Mouse (Mus musculus): ENCODE results near the gene Cdk9. TPM values are rescaled to one million over a fixed set of nuclear protein-coding genes. Genes with fewer than 3 reads are reported as not detected.
A peak's percentile ranks its signal among the peaks of the same experiment; 100 is the strongest.

Cdk9 gene
- polyA plus RNA-seq, 1 experiment from 2014 or later = 98.3 TPM

GRCm38 (mm10) chr2:32709521-32710137 is 3.2 kb downstream of the Cdk9 start:
- WGBS = 93% methylated on average over 20 of the region's 20 CpGs
- ATAC-seq (ENCODE audit: insufficient number of reproducible peaks, low FRiP score, low TSS enrichment, low read depth) = no peak
- H3K9ac ChIP-seq (ENCODE audit: low read length) = no peak overlapping the region
- H3K4me1 ChIP-seq (ENCODE audit: control insufficient read depth, insufficient read depth, low read length) = peaks cover 13% of the 10 kb centered on the region; the same call in 1 of the 2 replicates
- H3K36me3 ChIP-seq (ENCODE audit: control insufficient read depth, insufficient read depth, low read length) = peaks cover 34% of the 10 kb centered on the region
- no peak overlapping the region for H3K4me2 ChIP-seq (ENCODE audit: low read depth, severe bottlenecking)
- no peaks in the 10 kb centered on the region for H3K27me3 ChIP-seq (ENCODE audit: control insufficient read depth, insufficient read depth, low read length)
- no peak for DNase-seq (ENCODE audit: low spot score)
- no peaks in the 10 kb centered on the region for H3K9me3 ChIP-seq (ENCODE audit: control insufficient read depth, low read length)
- no peak overlapping the region for H3K4me3 ChIP-seq (ENCODE audit: low read depth, low read length)
- no peak overlapping the region for H3K27ac ChIP-seq (replicated peaks; ENCODE audit: low read depth, low read length)

DNA sequence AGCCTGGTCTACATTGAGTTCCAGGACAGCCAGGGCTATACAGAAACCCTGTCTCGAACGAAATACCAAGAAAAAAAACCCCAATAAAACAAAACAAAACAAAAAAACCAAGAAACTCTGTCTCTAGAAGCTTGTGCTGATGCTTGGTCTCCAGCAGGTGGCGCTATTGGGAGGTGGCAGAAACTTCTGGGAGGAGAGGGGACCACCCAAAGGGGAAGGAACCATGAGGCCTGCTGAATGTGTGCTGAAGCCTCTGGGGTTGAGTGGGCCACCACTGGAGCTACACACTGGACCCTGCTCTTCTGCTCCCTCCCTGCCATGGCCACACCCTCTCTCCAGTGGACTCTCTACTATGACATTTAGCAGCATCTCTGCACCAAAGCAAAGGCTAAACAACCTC is 4.2 kb downstream of the Cdk9 start:
- Histone ChIP-seq H3K9me3 (ENCODE audit: control insufficient read depth, low read length) (no peaks in the 10 kb centered on the region), H3K4me2 (ENCODE audit: low read depth, severe bottlenecking) (no peak overlapping the region), H3K27me3 (ENCODE audit: control insufficient read depth, insufficient read depth, low read length) (no peaks in the 10 kb centered on the region), H3K36me3 (ENCODE audit: control insufficient read depth, insufficient read depth, low read length) (peaks cover 37% of the 10 kb centered on the region), H3K27ac (replicated peaks; ENCODE audit: low read depth, low read length) (no peak overlapping the region), H3K4me1 (ENCODE audit: control insufficient read depth, insufficient read depth, low read length) (peaks cover 7% of the 10 kb centered on the region; the same call in 1 of the 2 replicates), H3K9ac (ENCODE audit: low read length) (no peak overlapping the region; the same call in 1 of the 2 replicates), H3K4me3 (ENCODE audit: low read depth, low read length) (no peak overlapping the region)
- 48% methylated on average over 3 of the region's 3 CpGs for WGBS
- ATAC-seq (ENCODE audit: insufficient number of reproducible peaks, low FRiP score, low TSS enrichment, low read depth) = no peak
- peak; percentile 85 for DNase-seq (ENCODE audit: low spot score)

DNA sequence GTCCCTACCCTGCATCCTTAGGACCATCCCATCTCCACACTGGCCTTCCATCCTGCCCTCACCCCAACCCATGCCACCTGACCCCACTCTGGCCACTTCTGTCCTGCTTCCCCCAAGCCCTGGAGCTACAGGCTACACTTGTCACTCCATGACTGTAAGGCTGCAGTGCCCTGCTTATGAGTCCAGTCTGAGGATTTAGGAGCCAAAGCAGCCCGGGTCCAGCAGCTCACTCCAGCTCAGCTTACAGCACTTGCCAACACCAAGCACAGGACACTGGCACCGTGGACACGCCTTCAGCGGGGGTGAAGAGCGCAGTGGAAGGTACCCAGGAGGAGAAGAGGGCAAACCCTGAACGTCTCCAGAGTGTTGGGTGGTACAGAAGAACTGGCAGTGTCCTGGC is 5.9 kb downstream of the Cdk9 start:
- no peak overlapping the region for H3K27ac ChIP-seq (replicated peaks; ENCODE audit: low read depth, low read length)
- WGBS = 93% methylated on average over 6 of the region's 6 CpGs
- H3K4me1 ChIP-seq (ENCODE audit: control insufficient read depth, insufficient read depth, low read length) = peaks cover 7% of the 10 kb centered on the region; the same call in 1 of the 2 replicates

DNA sequence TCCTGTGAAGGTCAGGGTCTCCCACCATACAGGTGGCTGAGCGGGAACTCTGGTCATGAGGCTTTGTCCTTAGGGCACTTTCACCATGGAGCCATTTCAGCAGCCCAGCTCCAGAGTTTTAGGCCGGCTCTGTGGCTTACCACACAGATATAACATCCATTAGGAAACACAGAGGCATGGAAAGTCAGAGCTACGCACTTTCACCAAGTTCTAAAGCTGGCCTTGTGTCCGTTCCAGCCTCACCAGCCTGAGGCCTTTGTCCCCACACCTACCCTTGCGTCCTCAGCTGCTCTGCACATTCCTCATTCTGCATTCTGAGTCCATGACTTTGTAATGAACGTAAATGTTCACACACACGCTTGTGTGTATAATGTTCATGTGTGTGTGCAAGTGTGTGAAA is 7.9 kb downstream of the Cdk9 start:
- DNase-seq (ENCODE audit: low spot score) = no peak
- Histone ChIP-seq H3K4me2 (ENCODE audit: low read depth, severe bottlenecking) (no peak overlapping the region), H3K4me3 (ENCODE audit: low read depth, low read length) (no peak overlapping the region), H3K27me3 (ENCODE audit: control insufficient read depth, insufficient read depth, low read length) (no peaks in the 10 kb centered on the region), H3K36me3 (ENCODE audit: control insufficient read depth, insufficient read depth, low read length) (peaks cover 39% of the 10 kb centered on the region), H3K9me3 (ENCODE audit: control insufficient read depth, low read length) (no peaks in the 10 kb centered on the region), H3K27ac (replicated peaks; ENCODE audit: low read depth, low read length) (no peak overlapping the region), H3K4me1 (ENCODE audit: control insufficient read depth, insufficient read depth, low read length) (no peaks in the 10 kb centered on the region), H3K9ac (ENCODE audit: low read length) (no peak overlapping the region)
- 91% methylated on average over 7 of the region's 7 CpGs for WGBS
- ATAC-seq (ENCODE audit: insufficient number of reproducible peaks, low FRiP score, low TSS enrichment, low read depth) = no peak

More for the DNA sequence above, 5.9 kb downstream of the Cdk9 start:
- DNase-seq (ENCODE audit: low spot score) (no peak), ATAC-seq (ENCODE audit: insufficient number of reproducible peaks, low FRiP score, low TSS enrichment, low read depth) (no peak)
- no peak overlapping the region for H3K9ac ChIP-seq (ENCODE audit: low read length)
- H3K9me3 ChIP-seq (ENCODE audit: control insufficient read depth, low read length) = no peaks in the 10 kb centered on the region
- peaks cover 41% of the 10 kb centered on the region for H3K36me3 ChIP-seq (ENCODE audit: control insufficient read depth, insufficient read depth, low read length)
- no peak overlapping the region for H3K4me2 ChIP-seq (ENCODE audit: low read depth, severe bottlenecking)
- no peaks in the 10 kb centered on the region for H3K27me3 ChIP-seq (ENCODE audit: control insufficient read depth, insufficient read depth, low read length)
- no peak overlapping the region for H3K4me3 ChIP-seq (ENCODE audit: low read depth, low read length)

GRCm38 (mm10) chr2:32704021-32704421 is 8.9 kb downstream of the Cdk9 start, which contains the start of gene Fpgs:
Fpgs (minus strand) TSS chr2:32704145.
- H3K4me2 ChIP-seq (ENCODE audit: low read depth, severe bottlenecking) = no peak within 1 kb of the TSS
- no peaks in the 10 kb centered on the region for H3K9me3 ChIP-seq (ENCODE audit: control insufficient read depth, low read length)
- H3K9ac ChIP-seq (ENCODE audit: low read length) = no peak within 1 kb of the TSS
- no peak for ATAC-seq (ENCODE audit: insufficient number of reproducible peaks, low FRiP score, low TSS enrichment, low read depth)
- H3K27me3 ChIP-seq (ENCODE audit: control insufficient read depth, insufficient read depth, low read length) = no peaks in the 10 kb centered on the region
- no peak within 1 kb of the TSS for H3K27ac ChIP-seq (replicated peaks; ENCODE audit: low read depth, low read length)
- 77% methylated on average over 2 of the region's 2 CpGs for WGBS
- peaks cover 31% of the 10 kb centered on the region for H3K36me3 ChIP-seq (ENCODE audit: control insufficient read depth, insufficient read depth, low read length)
- no peak within 1 kb of the TSS for H3K4me3 ChIP-seq (ENCODE audit: low read depth, low read length)
- no peak for DNase-seq (ENCODE audit: low spot score)
- H3K4me1 ChIP-seq (ENCODE audit: control insufficient read depth, insufficient read depth, low read length) = no peaks in the 10 kb centered on the region

DNA sequence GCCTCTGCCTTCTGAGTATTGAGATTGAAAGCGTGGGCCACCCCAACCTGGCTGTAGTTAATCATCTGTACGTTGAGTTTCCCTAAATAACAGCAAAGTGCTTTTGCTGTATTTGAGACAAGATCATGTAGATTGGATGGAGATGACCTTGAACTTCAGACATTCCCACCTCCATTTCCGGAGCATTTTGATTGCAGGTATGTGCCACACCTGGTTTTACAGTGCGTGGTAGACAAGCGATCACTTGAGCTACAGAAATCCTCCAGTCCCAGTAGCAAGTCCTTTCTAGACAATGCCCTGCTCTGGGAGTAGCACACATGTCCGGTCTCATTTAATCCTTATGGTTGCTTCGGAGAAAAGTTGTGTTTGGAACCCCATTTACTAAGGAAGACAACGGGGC is 9.8 kb downstream of the Cdk9 start:
- Histone ChIP-seq H3K4me1 (ENCODE audit: control insufficient read depth, insufficient read depth, low read length) (no peaks in the 10 kb centered on the region), H3K4me2 (ENCODE audit: low read depth, severe bottlenecking) (no peak overlapping the region), H3K27ac (replicated peaks; ENCODE audit: low read depth, low read length) (no peak overlapping the region), H3K4me3 (ENCODE audit: low read depth, low read length) (no peak overlapping the region), H3K9me3 (ENCODE audit: control insufficient read depth, low read length) (no peaks in the 10 kb centered on the region), H3K27me3 (ENCODE audit: control insufficient read depth, insufficient read depth, low read length) (no peaks in the 10 kb centered on the region), H3K36me3 (ENCODE audit: control insufficient read depth, insufficient read depth, low read length) (peaks cover 25% of the 10 kb centered on the region), H3K9ac (ENCODE audit: low read length) (no peak overlapping the region)
- no peak for ATAC-seq (ENCODE audit: insufficient number of reproducible peaks, low FRiP score, low TSS enrichment, low read depth)
- no peak for DNase-seq (ENCODE audit: low spot score)
- 96% methylated on average over 8 of the region's 8 CpGs for WGBS

DNA sequence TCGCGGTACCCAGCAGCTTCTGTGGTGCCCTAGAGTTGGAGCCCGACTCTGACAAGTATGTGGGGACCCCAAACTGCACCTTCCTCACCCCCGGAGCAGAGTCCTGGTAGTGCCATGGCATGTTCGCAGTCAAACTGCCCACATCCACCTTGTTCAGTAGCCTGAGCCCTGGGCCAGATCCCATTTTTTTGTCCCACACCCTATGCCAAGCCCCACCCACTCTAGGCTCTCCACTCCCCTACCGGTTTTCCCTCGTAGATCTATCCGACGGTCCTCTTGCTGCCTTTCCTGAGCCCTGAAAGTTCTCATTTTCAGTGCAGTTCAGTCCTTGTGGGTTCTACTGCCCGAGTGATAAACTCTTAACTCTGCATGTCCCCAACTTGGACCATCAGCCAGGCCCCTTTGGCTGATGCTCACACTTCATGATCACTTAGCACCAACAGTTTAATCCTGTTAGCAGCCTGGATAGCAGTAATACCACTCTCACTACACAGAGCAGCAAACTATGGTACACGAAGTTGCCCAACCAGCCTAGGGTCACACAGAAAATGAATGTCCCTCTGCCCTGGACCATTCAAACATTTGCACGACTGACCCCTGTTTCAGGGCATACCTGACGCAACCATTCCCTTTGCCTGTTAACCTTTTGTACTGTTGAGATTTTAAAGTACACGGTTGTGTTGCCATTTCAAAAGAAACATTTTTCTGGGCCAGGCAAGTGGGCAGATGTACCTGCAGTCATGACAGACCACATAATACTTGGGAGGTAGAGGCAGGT is 11.7 kb downstream of the Cdk9 start:
- Histone ChIP-seq H3K4me3 (ENCODE audit: low read depth, low read length) (no peak overlapping the region), H3K27me3 (ENCODE audit: control insufficient read depth, insufficient read depth, low read length) (no peaks in the 10 kb centered on the region), H3K36me3 (ENCODE audit: control insufficient read depth, insufficient read depth, low read length) (peaks cover 16% of the 10 kb centered on the region), H3K4me1 (ENCODE audit: control insufficient read depth, insufficient read depth, low read length) (no peaks in the 10 kb centered on the region), H3K9me3 (ENCODE audit: control insufficient read depth, low read length) (no peaks in the 10 kb centered on the region), H3K27ac (replicated peaks; ENCODE audit: low read depth, low read length) (no peak overlapping the region), H3K4me2 (ENCODE audit: low read depth, severe bottlenecking) (no peak overlapping the region), H3K9ac (ENCODE audit: low read length) (no peak overlapping the region)
- ATAC-seq (ENCODE audit: insufficient number of reproducible peaks, low FRiP score, low TSS enrichment, low read depth) (no peak), DNase-seq (ENCODE audit: low spot score) (no peak)
- WGBS = 88% methylated on average over 14 of the region's 14 CpGs

DNA sequence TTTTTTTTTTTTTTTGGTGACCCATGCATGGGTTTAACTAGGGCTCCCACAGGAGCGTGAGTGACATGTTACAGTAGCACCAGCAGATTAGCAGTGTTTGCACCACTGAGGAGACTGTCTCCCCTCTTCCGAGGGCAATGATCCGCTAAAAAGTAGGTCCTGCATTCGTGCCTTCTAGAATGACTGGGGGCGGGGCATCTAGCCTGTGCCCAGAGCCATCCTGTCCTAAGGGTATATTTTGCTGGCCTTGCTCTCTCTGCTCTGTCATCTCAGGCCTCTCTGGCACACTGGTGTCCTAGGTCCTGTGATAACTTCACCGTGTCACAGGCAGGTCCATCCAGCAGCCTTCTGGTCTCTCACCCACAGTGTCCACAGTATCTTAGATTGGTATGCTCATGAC is 13.2 kb downstream of the Cdk9 start:
- H3K9me3 ChIP-seq (ENCODE audit: control insufficient read depth, low read length) = no peaks in the 10 kb centered on the region
- no peak for DNase-seq (ENCODE audit: low spot score)
- H3K9ac ChIP-seq (ENCODE audit: low read length) = no peak overlapping the region
- no peak overlapping the region for H3K4me2 ChIP-seq (ENCODE audit: low read depth, severe bottlenecking)
- H3K4me3 ChIP-seq (ENCODE audit: low read depth, low read length) = no peak overlapping the region
- 80% methylated on average over 6 of the region's 6 CpGs for WGBS
- no peak overlapping the region for H3K27ac ChIP-seq (replicated peaks; ENCODE audit: low read depth, low read length)
- peaks cover 7% of the 10 kb centered on the region; the same call in 1 of the 2 replicates for H3K36me3 ChIP-seq (ENCODE audit: control insufficient read depth, insufficient read depth, low read length)
- no peaks in the 10 kb centered on the region for H3K4me1 ChIP-seq (ENCODE audit: control insufficient read depth, insufficient read depth, low read length)
- H3K27me3 ChIP-seq (ENCODE audit: control insufficient read depth, insufficient read depth, low read length) = no peaks in the 10 kb centered on the region
- no peak for ATAC-seq (ENCODE audit: insufficient number of reproducible peaks, low FRiP score, low TSS enrichment, low read depth)
